Mouse (Mus musculus) hindbrain, embryonic 11.5 days (tissue): Measurements from ENCODE around the gene Nmrk2. TPM values are rescaled to one million over a fixed set of nuclear protein-coding genes. Genes with fewer than 3 reads are reported as not detected.
A peak's percentile ranks its signal among the peaks of the same experiment; 100 is the strongest.
"Not testable (repeated sequence)": the region's sequence is repeated elsewhere in the genome, so short reads cannot be mapped to it uniquely, and the experiment has no call there.

Experiments used
- ATAC-seq: fragments of 200-750 bp; cut with Nextera tagmentation; 2 replicates; pipeline ENCODE4 v1.8.0; 2017; ENCODE audit warnings: mild to moderate bottlenecking, moderate TSS enrichment, moderate library complexity; ENCODE audit not compliant: low FRiP score
- DNase-seq: peaks from one replicate; pipeline ENCODE4 v3.0.0-alpha.2; 2015; ENCODE audit warnings: low spot score
- H3K27ac ChIP-seq: fragments of 300-500 bp; sonication (generic); 2 replicates; pipeline ENCODE4 v1.5.1; 2014; ENCODE audit warnings: mild to moderate bottlenecking, low read depth, low read length
- H3K27me3 ChIP-seq: fragments of 300-500 bp; sonication (generic); 2 replicates; pipeline ENCODE4 v1.6.1; 2014; ENCODE audit warnings: mild to moderate bottlenecking, low read length, moderate library complexity, mixed read lengths; ENCODE audit not compliant: control insufficient read depth, insufficient read depth
- H3K36me3 ChIP-seq: fragments of 300-500 bp; sonication (generic); 2 replicates; pipeline ENCODE4 v1.6.1; 2014; ENCODE audit warnings: mild to moderate bottlenecking, low read length, moderate library complexity, mixed read lengths; ENCODE audit not compliant: control insufficient read depth, insufficient read depth
- H3K4me1 ChIP-seq: fragments of 300-500 bp; sonication (generic); replicated peaks from 2 replicates; pipeline ENCODE4 v1.6.1; 2014; ENCODE audit warnings: low read length, mixed read lengths; ENCODE audit not compliant: control insufficient read depth, insufficient read depth
- H3K4me2 ChIP-seq: fragments of 300-500 bp; sonication (generic); replicated peaks from 2 replicates; pipeline ENCODE4 v1.6.1; 2014; ENCODE audit warnings: mild to moderate bottlenecking, low read depth, low read length
- H3K4me3 ChIP-seq: fragments of 300-500 bp; sonication (generic); 2 replicates; pipeline ENCODE4 v1.5.1; 2014; ENCODE audit warnings: low read depth, low read length
- H3K9ac ChIP-seq: fragments of 300-500 bp; sonication (generic); 2 replicates; pipeline ENCODE4 v1.6.1; 2014; ENCODE audit warnings: low read depth, low read length
- H3K9me3 ChIP-seq: fragments of 300-500 bp; sonication (generic); 2 replicates; pipeline ENCODE4 v1.6.1; 2016; ENCODE audit warnings: low read length; ENCODE audit not compliant: control insufficient read depth
- WGBS: fragments of 180-500 bp; shearing (Covaris S2); extraction: QIAGEN DNeasy Blood & Tissue Kit; methylation state at CpG from one replicate; pipeline ENCODE4 v1.1.7; 2014; 5-methylcytosine and 5-hydroxymethylcytosine counted together
- polyA plus RNA-seq: library from polyadenylated mRNA; unstranded; fragments of >200 nt; fragmentation: Nextera tagmentation; extraction: Ambion mirVana; gene quantifications from 2 replicates; pipeline ENCODE4 v1.2.1, GENCODE M21; 2014

The Nmrk2 gene
- polyA plus RNA-seq, 1 experiment from 2014 or later, result not detected

GRCm38 (mm10) chr10:81183805-81184204 lies 18.0 kb downstream of the Nmrk2 start, which contains the start of gene 4930442H23Rik:
Gene 4930442H23Rik, minus strand, starts transcription at chr10:81183849.
- H3K36me3 ChIP-seq, result peaks cover 31% of the 10 kb centered on the region
- H3K4me3 ChIP-seq, result peak within 1 kb of the TSS; percentile 78
- H3K27ac ChIP-seq, result peak within 1 kb of the TSS; percentile 65
- no peaks in the 10 kb centered on the region; the same call in 1 of the 2 replicates for H3K4me1 ChIP-seq
- H3K9ac ChIP-seq, result peak within 1 kb of the TSS; percentile 73
- peak within 1 kb of the TSS; percentile 57 for H3K4me2 ChIP-seq
- ATAC-seq (no peak), DNase-seq (no peak)
- no peaks in the 10 kb centered on the region for H3K9me3 ChIP-seq
- WGBS, result 84% methylated on average over 5 of the region's 5 CpGs
- H3K27me3 ChIP-seq, result no peaks in the 10 kb centered on the region

- peak within 1 kb of the TSS; percentile 57 for H3K4me2 ChIP-seq
- peak; percentile 98 for DNase-seq
- 4% methylated on average over 53 of the region's 53 CpGs for WGBS
- H3K27ac ChIP-seq, result peak within 1 kb of the TSS; percentile 65
- H3K9ac ChIP-seq, result peak within 1 kb of the TSS; percentile 73
- peaks cover 4% of the 10 kb centered on the region for H3K4me1 ChIP-seq
- H3K4me3 ChIP-seq, result peak within 1 kb of the TSS; percentile 78
- H3K27me3 ChIP-seq, result no peaks in the 10 kb centered on the region
- ATAC-seq, result peak; percentile 96
- peaks cover 42% of the 10 kb centered on the region for H3K36me3 ChIP-seq
- H3K9me3 ChIP-seq, result no peaks in the 10 kb centered on the region
Measured at GRCm38 (mm10) chr10:81182336-81183333, 19.2 kb downstream of the Nmrk2 start, which contains the start of gene Dapk3. Gene Dapk3, plus strand, starts transcription at chr10:81183005.

DNA sequence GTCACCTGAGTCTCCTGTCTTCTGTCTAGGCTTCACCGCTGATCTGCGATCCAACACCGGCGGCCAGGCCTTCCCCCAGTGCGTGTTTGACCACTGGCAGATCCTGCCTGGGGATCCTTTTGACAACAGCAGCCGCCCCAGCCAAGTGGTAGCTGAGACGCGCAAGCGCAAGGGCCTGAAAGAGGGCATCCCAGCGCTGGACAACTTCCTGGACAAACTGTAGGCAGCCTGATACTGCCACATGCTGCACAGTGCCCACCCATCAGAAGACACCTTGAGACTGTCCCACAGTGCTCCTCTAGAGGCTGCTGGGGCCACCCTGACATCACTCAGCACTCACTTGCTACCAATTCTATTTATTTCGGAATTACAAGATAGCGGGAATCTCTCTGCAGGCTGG lies 20.0 kb downstream of the Nmrk2 start:
- not testable (repeated sequence) for ATAC-seq, H3K4me2 ChIP-seq, H3K4me1 ChIP-seq, H3K9me3 ChIP-seq, H3K9ac ChIP-seq, H3K27me3 ChIP-seq, H3K27ac ChIP-seq, DNase-seq, H3K4me3 ChIP-seq
- H3K36me3 ChIP-seq, result peaks cover 42% of the 10 kb centered on the region
- 78% methylated on average over 12 of the region's 12 CpGs for WGBS

DNA sequence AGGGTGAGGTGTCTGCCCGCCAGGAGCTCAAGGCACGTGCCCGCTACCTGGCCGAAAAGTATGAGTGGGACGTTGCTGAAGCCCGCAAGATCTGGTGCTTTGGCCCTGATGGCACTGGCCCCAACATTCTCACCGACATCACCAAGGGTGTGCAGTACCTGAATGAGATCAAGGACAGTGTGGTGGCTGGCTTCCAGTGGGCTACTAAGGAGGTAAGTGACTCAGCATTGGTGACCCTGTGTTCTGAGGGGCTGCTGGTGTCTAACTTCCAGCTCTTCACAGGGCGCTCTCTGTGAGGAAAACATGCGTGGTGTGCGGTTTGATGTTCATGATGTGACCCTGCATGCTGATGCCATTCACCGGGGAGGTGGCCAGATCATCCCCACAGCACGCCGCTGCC lies 20.9 kb downstream of the Nmrk2 start:
- Histone ChIP-seq H3K4me1 (peaks cover 6% of the 10 kb centered on the region), H3K27me3 (no peaks in the 10 kb centered on the region), H3K27ac (no peak overlapping the region), H3K4me2 (no peak overlapping the region), H3K9me3 (no peaks in the 10 kb centered on the region), H3K4me3 (no peak overlapping the region), H3K9ac (no peak overlapping the region), H3K36me3 (peaks cover 40% of the 10 kb centered on the region)
- no peak for DNase-seq
- WGBS, result 95% methylated on average over 13 of the region's 13 CpGs
- no peak for ATAC-seq

DNA sequence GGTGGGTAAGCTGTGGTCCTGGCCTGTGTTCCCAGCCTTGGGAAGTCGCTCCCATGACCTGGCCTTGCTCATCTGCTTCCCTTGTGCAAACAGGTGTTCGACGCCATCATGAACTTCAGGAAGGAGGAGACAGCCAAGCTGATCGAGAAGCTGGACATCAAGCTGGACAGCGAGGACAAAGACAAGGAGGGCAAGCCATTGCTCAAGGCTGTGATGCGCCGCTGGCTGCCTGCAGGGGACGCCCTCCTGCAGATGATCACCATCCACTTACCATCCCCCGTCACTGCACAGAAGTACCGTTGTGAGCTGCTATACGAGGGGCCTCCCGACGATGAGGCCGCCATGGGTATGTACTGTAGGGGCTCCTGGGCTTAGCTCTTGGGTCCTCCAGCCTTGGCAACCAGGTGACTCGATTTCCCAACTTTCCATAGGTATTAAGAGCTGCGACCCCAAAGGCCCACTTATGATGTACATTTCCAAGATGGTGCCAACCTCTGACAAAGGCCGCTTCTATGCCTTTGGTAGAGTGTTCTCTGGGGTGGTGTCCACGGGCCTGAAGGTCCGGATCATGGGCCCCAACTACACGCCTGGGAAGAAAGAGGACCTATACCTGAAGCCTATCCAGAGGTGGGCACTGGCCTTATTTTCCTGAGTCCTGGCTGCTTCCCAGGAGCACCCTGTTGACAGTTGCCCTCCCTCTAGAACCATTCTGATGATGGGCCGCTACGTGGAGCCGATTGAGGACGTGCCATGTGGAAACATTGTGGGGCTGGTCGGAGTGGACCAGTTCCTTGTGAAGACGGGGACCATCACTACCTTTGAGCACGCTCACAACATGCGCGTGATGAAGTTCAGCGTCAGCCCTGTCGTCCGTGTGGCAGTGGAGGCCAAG lies 22.2 kb downstream of the Nmrk2 start:
- Histone ChIP-seq H3K4me1 (peaks cover 6% of the 10 kb centered on the region), H3K27ac (no peak overlapping the region), H3K4me3 (no peak overlapping the region), H3K4me2 (no peak overlapping the region), H3K27me3 (no peaks in the 10 kb centered on the region), H3K36me3 (peaks cover 40% of the 10 kb centered on the region), H3K9ac (no peak overlapping the region), H3K9me3 (no peaks in the 10 kb centered on the region)
- WGBS, result 93% methylated on average over 32 of the region's 32 CpGs
- ATAC-seq, result no peak
- no peak for DNase-seq

GRCm38 (mm10) chr10:81178927-81179326 lies 22.9 kb downstream of the Nmrk2 start:
- Histone ChIP-seq H3K4me1 (peaks cover 9% of the 10 kb centered on the region), H3K9me3 (no peaks in the 10 kb centered on the region), H3K27me3 (no peaks in the 10 kb centered on the region), H3K36me3 (peaks cover 40% of the 10 kb centered on the region), H3K4me3 (no peak overlapping the region), H3K4me2 (no peak overlapping the region), H3K27ac (no peak overlapping the region), H3K9ac (no peak overlapping the region)
- no peak for DNase-seq
- ATAC-seq, result no peak
- 95% methylated on average over 11 of the region's 11 CpGs for WGBS

DNA sequence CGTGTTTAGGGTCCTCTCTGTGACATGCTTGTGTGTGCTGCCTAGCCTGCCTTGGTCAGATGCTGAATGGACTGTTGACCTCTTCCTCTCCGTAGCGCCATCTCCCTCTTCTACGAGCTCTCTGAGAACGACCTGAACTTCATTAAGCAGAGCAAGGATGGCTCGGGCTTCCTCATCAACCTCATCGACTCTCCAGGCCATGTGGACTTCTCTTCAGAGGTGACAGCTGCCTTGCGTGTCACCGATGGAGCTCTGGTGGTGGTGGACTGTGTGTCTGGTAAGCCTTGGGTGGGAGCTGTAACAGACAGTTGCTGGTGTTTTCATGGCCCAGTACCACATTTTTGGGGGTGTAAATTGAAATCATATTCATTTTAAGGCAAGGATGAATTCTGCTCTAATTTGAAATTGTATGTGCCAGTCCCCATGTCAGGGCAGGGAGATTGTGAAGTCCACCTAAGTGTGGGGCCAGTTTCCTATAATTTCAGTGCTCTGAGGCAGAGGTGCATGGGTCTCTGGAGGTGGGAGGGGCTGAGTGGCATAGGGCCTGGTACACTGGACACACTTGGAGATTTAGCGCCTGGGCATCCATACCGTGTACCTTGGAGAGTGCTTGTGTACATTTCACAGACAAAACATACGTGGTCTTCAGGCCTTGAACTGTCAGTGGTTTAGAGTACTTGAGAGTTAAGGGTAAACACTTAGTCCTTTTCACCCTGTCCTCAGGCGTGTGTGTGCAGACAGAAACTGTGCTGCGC lies 23.7 kb downstream of the Nmrk2 start:
- peak overlapping the region; percentile 92 for H3K4me2 ChIP-seq
- WGBS, result 74% methylated on average over 14 of the region's 14 CpGs
- no peaks in the 10 kb centered on the region for H3K9me3 ChIP-seq
- H3K36me3 ChIP-seq, result peaks cover 40% of the 10 kb centered on the region
- H3K4me3 ChIP-seq, result peak overlapping the region; percentile 84
- H3K4me1 ChIP-seq, result peaks cover 14% of the 10 kb centered on the region
- DNase-seq, result no peak
- H3K27ac ChIP-seq, result peak overlapping the region; percentile 36; the same call in 1 of the 2 replicates
- no peak for ATAC-seq
- H3K9ac ChIP-seq, result peak overlapping the region; percentile 93
- H3K27me3 ChIP-seq, result no peaks in the 10 kb centered on the region

DNA sequence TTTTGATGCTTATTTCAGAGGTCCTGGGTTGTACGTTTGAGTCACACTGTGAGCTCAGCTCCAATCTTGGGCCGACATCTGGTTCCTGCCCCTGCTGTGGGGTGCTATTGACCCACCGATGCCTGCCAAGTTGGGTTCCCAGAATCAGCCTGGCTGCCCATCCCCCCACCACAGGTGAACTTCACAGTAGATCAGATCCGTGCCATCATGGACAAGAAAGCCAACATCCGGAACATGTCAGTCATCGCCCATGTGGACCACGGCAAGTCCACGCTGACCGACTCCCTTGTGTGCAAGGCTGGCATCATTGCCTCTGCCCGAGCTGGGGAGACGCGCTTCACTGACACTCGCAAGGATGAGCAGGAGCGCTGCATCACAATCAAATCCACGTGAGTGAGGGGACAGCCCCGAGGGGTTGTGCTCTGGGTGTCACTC lies 24.3 kb downstream of the Nmrk2 start:
- peak overlapping the region; percentile 36; the same call in 1 of the 2 replicates for H3K27ac ChIP-seq
- no peak for ATAC-seq
- peaks cover 14% of the 10 kb centered on the region for H3K4me1 ChIP-seq
- peak overlapping the region; percentile 92 for H3K4me2 ChIP-seq
- H3K9ac ChIP-seq, result peak overlapping the region; percentile 93
- H3K4me3 ChIP-seq, result peak overlapping the region; percentile 84
- H3K9me3 ChIP-seq, result no peaks in the 10 kb centered on the region
- WGBS, result 13% methylated on average over 16 of the region's 16 CpGs
- H3K27me3 ChIP-seq, result no peaks in the 10 kb centered on the region
- DNase-seq, result no peak
- peaks cover 40% of the 10 kb centered on the region for H3K36me3 ChIP-seq
